Mouse (Mus musculus) C2C12 (cell line): ENCODE measurements around the gene Katnbl1.

Experiments
- CEBPB ChIP-seq: IDR thresholded peaks from one replicate; pipeline ENCODE4 v1.6.1; 2011; ENCODE audit warnings: low read depth, mild to moderate bottlenecking, control low read depth, moderate library complexity
- CTCF ChIP-seq: IDR thresholded peaks from one replicate; pipeline ENCODE4 v1.5.1; 2011; ENCODE audit not compliant: control insufficient read depth, insufficient read depth, insufficient read length
- FOSL1 ChIP-seq: IDR thresholded peaks from one replicate; pipeline ENCODE4 v1.8.0; 2011; ENCODE audit warnings: mild to moderate bottlenecking, low read length; ENCODE audit not compliant: poor library complexity, insufficient read depth, severe bottlenecking
- MAX ChIP-seq: IDR thresholded peaks from one replicate; pipeline ENCODE4 v1.6.1; 2011; ENCODE audit warnings: mild to moderate bottlenecking, control low read depth
- MYOD1 ChIP-seq: IDR thresholded peaks from one replicate; pipeline ENCODE4 v1.6.1; 2011; ENCODE audit warnings: low read depth; ENCODE audit not compliant: control insufficient read depth, insufficient read length
- USF1 ChIP-seq: IDR thresholded peaks from one replicate; pipeline ENCODE4 v1.6.1; 2011; ENCODE audit warnings: low read depth, mild to moderate bottlenecking, control low read depth, moderate library complexity

DNA sequence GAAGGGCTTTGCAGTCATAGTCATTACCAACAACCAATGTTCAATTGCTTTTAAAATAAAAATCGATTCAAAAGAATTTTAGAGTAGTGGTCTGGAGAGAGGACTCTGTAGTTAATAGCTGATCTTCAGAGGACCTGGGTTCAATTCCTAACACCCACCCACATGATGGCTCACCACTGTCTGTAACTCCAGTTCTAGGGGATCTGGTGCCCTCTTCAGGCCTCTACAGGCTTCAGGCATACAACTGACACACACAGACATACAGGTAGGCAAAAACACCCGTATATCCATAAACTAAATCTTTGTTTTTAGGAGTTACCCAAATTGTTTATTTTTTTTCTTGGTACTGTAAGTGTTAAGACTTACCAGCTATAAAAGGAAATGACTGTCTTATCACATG, 39.3 kb upstream of the Katnbl1 start:
- TF ChIP-seq CTCF (no peak), FOSL1 (no peak), USF1 (no peak), MAX (no peak), CEBPB (no peak), MYOD1 (no peak)
